Mouse (Mus musculus): Measurements from ENCODE around the gene Fus. TPM values are rescaled to one million over a fixed set of nuclear protein-coding genes. Genes with fewer than 3 reads are reported as not detected.

Fus gene
- polyA plus RNA-seq (2016; fragmentation: Nextera tagmentation; extraction: Ambion mirVana), result 349 and 372 TPM in 2 replicates

DNA sequence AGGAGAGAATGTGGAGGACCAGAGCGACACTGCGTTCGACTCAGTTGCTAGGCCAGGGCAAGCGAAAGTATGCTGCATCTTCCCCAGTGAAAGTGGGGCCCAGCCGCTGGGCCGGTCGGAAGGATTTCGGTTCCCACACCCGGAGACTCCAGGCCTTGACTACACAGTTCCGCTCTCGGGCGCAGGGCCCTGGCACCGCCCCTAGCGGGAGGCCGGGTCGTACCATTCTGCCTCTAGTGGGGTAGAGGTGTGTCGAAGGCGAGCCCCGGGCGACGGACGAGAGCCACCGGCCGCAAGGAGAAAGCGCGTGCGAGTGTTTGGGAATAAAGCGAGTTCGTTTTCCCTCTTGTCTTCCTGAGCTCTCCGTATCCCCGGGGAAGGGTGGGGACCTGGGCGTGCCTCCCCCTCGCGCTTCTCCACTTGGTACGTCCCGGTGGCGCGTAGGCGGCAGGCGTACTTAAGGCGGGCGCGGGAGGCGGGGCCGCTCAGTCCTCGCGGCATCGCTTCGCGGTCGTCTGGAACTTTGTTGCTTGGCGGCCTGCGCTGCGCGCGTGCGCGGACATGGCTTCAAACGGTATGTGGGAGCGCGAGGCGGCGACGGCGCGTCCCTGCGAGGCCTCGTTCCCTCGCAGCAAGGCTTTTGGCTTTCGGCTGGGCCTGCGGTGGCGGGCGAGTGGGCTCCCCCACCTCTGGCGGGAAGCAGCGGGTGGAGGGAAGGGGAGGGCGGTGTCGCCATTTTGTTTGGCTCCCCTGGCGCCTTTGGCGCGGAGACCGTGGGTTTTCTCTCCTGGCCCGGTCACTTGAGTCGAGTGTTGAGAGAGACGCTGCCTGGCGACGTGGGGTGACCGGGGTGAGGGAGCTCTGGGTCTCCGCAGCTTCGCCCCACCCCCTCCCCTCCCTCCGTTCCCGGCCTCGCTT lies at the start of gene Fus:
Fus (plus strand) TSS at position 454 of the 918 bp plus-strand sequence.
- Histone ChIP-seq H3K4me1 (peaks cover 27% of the 10 kb centered on the region), H3K9me3 (no peaks in the 10 kb centered on the region), H3K27ac (replicated peaks) (peak within 1 kb of the TSS; percentile 100), H3K4me3 (peak within 1 kb of the TSS; percentile 100), H3K27me3 (replicated peaks; ENCODE audit: low read depth, poor library complexity, severe bottlenecking) (no peaks in the 10 kb centered on the region), H3K36me3 (replicated peaks) (peaks cover 39% of the 10 kb centered on the region)
- under 1% methylated on average over 92 of the region's 92 CpGs for WGBS
- peak; percentile 94 for DNase-seq (ENCODE audit: low spot score)

DNA sequence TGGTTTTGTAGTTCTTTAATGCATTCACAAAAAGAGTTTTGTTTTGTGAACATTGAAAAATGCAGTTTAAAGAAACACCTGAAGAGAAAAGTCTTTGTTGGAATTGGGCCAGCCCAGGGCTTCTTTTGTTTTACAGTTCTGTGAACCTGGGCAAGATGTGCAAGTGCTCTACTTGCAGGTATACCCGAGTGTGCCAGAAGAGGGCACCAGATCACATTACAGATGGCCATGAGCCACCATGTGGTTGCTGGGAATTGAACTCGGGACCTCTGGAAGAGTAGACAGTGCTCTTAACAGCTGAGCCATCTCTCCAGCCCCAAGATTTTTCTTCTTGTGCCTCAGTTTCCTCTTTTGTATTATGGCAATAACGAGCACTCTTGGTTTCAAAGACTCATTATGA lies 49.1 kb upstream of the Fus start:
- DNase-seq (ENCODE audit: low spot score), result peak; percentile 53
- 58% methylated on average over 3 of the region's 3 CpGs for WGBS
- peaks cover 75% of the 10 kb centered on the region for H3K36me3 ChIP-seq (replicated peaks)
- H3K9me3 ChIP-seq, result no peaks in the 10 kb centered on the region
- H3K4me1 ChIP-seq, result peaks cover 3% of the 10 kb centered on the region
- H3K27ac ChIP-seq (replicated peaks), result no peak overlapping the region
- no peak overlapping the region for H3K4me3 ChIP-seq
- H3K27me3 ChIP-seq (replicated peaks; ENCODE audit: low read depth, poor library complexity, severe bottlenecking), result no peaks in the 10 kb centered on the region

DNA sequence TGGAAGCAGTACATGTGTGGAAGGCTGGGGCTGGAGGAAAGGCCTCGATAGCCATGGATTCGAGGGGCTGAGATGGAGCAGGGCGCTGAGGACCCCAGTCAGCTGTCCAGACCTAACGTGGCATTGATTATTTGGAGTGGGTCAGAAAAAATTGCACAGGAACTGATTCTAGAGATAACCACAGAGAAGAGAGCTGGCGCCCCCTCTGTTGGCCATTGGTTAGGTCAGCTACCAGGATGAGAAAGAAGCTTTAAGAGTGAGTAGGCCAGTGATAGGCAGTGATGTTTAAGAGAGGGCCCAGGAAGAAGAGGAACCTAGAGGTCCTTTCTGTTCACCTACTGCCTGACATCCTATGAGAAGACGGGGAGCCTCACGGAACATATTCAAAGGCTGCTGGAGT lies 48.0 kb upstream of the Fus start:
- Histone ChIP-seq H3K27ac (replicated peaks) (no peak overlapping the region), H3K36me3 (replicated peaks) (peaks cover 86% of the 10 kb centered on the region), H3K4me1 (peaks cover 3% of the 10 kb centered on the region; the same call in 1 of the 2 replicates), H3K27me3 (replicated peaks; ENCODE audit: low read depth, poor library complexity, severe bottlenecking) (no peaks in the 10 kb centered on the region), H3K4me3 (no peak overlapping the region), H3K9me3 (no peaks in the 10 kb centered on the region)
- no peak for DNase-seq (ENCODE audit: low spot score)
- 73% methylated on average over 7 of the region's 7 CpGs for WGBS

DNA sequence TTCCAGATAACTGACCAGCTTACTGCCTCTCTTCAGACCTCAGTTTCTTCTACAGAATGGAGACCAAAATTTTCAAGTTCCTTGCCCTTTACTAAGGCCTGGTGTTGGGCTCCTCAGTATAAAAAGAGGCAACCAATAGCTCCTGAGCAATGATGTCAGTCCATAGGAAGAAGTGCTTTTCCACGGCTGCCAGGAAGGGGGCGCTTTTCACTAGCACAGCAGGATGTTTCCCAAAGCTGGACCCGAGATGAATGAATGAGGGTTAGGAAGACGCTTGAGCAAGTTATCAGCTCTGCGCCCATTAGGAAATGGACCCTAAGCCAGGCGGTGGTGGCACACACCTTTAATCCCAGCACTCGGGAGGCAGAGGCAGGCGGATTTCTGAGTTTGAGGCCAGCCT lies 45.7 kb upstream of the Fus start:
- H3K4me1 ChIP-seq, result peaks cover 12% of the 10 kb centered on the region
- H3K27ac ChIP-seq (replicated peaks), result no peak overlapping the region
- no peaks in the 10 kb centered on the region for H3K9me3 ChIP-seq
- WGBS, result 64% methylated on average over 8 of the region's 8 CpGs
- no peak for DNase-seq (ENCODE audit: low spot score)
- peaks cover 90% of the 10 kb centered on the region for H3K36me3 ChIP-seq (replicated peaks)
- no peaks in the 10 kb centered on the region for H3K27me3 ChIP-seq (replicated peaks; ENCODE audit: low read depth, poor library complexity, severe bottlenecking)
- H3K4me3 ChIP-seq, result no peak overlapping the region

DNA sequence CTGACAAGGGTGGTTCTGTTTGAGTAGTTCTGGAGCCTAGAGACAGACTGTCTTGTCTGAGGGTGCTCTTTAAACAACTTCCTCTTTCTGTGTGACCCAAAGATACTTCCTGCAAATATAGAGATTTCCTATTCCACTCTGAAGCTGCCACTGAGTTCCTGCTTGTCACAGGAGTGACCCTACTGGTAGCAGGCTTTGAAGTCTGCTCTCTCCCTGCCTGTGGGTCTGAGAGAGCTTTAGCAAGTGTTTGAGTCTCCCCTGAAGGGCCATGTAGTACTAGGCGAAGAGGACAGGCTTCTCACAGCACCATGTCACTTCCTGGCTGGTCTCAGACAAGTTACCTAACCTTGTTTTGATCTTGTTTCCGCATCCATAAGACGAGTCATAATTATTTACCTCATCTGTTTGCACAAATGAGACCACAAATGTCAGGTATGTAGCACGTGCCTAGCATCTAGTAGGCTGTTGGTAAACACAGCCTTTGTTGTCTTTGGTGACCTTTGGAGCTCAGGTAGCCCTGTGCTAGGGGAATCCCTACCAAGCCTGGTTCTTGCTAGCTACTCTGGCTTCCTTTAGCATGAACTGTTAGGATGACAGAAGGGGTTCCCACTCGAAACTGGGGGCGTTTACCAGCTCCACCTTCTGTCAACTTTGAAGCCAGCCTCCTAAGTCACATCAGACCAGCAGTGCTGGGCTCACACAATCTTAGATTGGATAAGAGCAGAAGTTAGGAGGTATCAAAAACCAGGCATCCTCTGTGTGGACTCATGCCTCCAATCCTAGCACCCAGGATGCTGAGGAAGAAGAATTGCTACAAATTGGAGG lies 44.6 kb upstream of the Fus start:
- Histone ChIP-seq H3K4me1 (peaks cover 17% of the 10 kb centered on the region), H3K27me3 (replicated peaks; ENCODE audit: low read depth, poor library complexity, severe bottlenecking) (peaks cover 4% of the 10 kb centered on the region), H3K27ac (replicated peaks) (no peak overlapping the region), H3K36me3 (replicated peaks) (peaks cover 88% of the 10 kb centered on the region), H3K4me3 (no peak overlapping the region), H3K9me3 (no peaks in the 10 kb centered on the region)
- DNase-seq (ENCODE audit: low spot score), result no peak
- 87% methylated on average over 6 of the region's 6 CpGs for WGBS

DNA sequence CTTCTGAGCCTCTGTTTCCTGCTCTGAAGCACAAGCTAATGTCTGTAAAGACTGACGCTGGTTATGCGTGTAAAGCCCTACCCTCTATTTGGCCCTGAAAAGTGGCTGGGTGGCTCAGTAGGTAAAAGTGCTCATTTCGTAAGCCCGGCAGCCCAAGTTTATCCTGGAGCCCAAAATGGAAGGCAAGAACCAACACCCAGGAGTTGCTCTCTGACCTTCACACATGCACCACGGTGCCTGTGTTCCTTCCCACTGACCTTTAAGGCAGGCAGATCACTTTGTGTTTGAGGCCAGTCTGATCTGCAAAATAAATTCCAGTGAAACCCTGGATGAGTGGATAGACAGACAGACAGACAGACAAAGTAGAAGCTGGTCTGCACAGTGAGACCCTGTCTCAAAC lies 43.5 kb upstream of the Fus start:
- H3K27me3 ChIP-seq (replicated peaks; ENCODE audit: low read depth, poor library complexity, severe bottlenecking), result peaks cover 15% of the 10 kb centered on the region
- no peak overlapping the region for H3K27ac ChIP-seq (replicated peaks)
- peaks cover 79% of the 10 kb centered on the region for H3K36me3 ChIP-seq (replicated peaks)
- no peaks in the 10 kb centered on the region for H3K9me3 ChIP-seq
- no peak overlapping the region for H3K4me3 ChIP-seq
- H3K4me1 ChIP-seq, result peaks cover 20% of the 10 kb centered on the region
- WGBS, result 88% methylated on average over 5 of the region's 5 CpGs
- DNase-seq (ENCODE audit: low spot score), result no peak

DNA sequence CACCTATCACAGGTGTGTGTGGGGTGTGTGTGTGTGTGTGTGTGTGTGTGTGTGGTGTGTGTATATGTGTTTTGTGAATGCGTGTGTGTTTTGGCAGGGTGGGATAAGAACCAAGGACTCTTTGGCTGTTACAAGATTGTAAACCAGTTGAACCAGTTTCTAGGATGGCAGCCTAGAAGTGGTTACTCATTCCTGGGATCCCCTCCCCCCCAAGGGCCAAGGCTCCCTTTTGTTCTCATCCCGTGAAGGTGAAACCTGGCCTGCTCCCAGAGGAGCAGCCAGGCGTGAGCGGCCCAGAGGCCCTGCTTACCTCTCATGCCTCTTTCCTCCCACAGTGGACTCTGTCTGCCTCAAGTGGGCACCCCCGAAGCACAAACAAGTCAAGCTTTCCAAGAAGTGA lies 42.0 kb upstream of the Fus start:
- DNase-seq (ENCODE audit: low spot score), result peak; percentile 44
- Histone ChIP-seq H3K27me3 (replicated peaks; ENCODE audit: low read depth, poor library complexity, severe bottlenecking) (peaks cover 30% of the 10 kb centered on the region), H3K36me3 (replicated peaks) (peaks cover 69% of the 10 kb centered on the region), H3K4me1 (peaks cover 35% of the 10 kb centered on the region), H3K27ac (replicated peaks) (peak overlapping the region; percentile 70), H3K9me3 (no peaks in the 10 kb centered on the region), H3K4me3 (peak overlapping the region; percentile 17; the same call in 1 of the 2 replicates)
- 57% methylated on average over 5 of the region's 5 CpGs for WGBS

DNA sequence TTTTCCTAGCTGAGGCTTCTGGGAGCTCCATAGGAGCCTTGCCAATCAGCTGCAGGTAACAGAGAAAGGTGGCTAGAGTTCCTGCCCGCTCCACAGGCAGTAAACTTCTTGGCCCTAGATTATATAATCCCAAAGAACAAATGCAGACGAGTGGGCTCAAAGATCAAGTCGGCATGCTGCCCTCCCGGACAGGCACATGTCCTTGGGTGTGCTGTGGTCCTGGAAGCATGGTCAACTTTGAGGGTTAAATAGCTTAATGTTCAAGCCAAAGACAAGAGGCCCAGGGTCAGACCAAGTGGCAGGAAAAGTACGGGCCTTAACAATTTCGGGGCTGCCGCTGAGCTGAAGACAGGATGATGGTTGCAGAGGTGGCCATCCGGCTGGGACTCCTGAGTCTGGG lies 41.2 kb upstream of the Fus start:
- 92% methylated on average over 8 of the region's 8 CpGs for WGBS
- DNase-seq (ENCODE audit: low spot score), result no peak
- H3K27me3 ChIP-seq (replicated peaks; ENCODE audit: low read depth, poor library complexity, severe bottlenecking), result peaks cover 35% of the 10 kb centered on the region
- no peaks in the 10 kb centered on the region for H3K9me3 ChIP-seq
- H3K27ac ChIP-seq (replicated peaks), result 0 out of 2 replicates have a peak overlapping the region, but pooled peaks have one; percentile 70
- no peak overlapping the region for H3K4me3 ChIP-seq
- peaks cover 61% of the 10 kb centered on the region for H3K36me3 ChIP-seq (replicated peaks)
- H3K4me1 ChIP-seq, result peaks cover 37% of the 10 kb centered on the region

DNA sequence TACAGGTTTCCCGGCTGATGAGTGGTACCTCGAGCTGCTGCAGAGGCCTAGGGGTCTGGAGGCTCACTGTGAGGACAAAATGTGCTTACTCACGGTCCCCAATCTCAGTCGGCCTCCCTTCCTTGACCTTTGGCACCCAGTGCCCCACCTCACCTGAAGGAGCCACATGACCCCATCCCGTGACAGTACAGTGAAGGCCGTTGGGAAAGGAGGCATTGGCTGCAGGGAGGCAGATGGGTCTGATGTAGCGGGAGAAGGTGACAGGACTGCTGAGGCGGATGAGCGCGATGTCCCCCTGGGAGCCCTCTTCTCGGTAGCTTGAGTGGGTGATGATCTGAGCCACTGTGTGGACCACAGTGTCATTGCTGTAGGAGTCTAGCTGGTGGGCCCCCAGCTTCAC lies 40.4 kb upstream of the Fus start:
- no peaks in the 10 kb centered on the region for H3K9me3 ChIP-seq
- DNase-seq (ENCODE audit: low spot score), result no peak
- 89% methylated on average over 11 of the region's 11 CpGs for WGBS
- H3K36me3 ChIP-seq (replicated peaks), result peaks cover 56% of the 10 kb centered on the region
- H3K27ac ChIP-seq (replicated peaks), result no peak overlapping the region
- peaks cover 35% of the 10 kb centered on the region for H3K27me3 ChIP-seq (replicated peaks; ENCODE audit: low read depth, poor library complexity, severe bottlenecking)
- H3K4me3 ChIP-seq, result 0 out of 2 replicates have a peak overlapping the region, but pooled peaks have one; percentile 11
- peaks cover 45% of the 10 kb centered on the region for H3K4me1 ChIP-seq

DNA sequence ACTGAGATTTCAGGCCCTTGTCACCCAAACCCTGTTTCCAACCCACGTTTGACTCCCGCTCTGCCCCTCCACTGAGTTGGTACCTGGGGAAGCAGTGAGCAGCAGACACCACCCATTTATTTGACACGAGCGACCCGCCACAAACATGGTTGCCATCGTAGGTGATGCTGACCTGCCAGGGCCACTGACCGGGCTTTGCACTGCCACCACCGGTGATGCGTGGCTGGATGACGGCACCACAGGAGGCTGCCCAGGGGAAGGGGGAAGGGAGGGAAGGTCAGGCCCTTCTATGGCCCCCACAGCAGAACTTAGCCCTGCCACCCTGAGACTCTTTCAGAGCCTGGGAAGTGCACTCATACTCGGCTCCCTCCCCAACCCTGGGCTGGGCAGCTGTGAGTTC lies 39.5 kb upstream of the Fus start:
- Histone ChIP-seq H3K27me3 (replicated peaks; ENCODE audit: low read depth, poor library complexity, severe bottlenecking) (peaks cover 35% of the 10 kb centered on the region), H3K4me3 (no peak overlapping the region; the same call in 1 of the 2 replicates), H3K36me3 (replicated peaks) (peaks cover 47% of the 10 kb centered on the region), H3K27ac (replicated peaks) (no peak overlapping the region), H3K9me3 (no peaks in the 10 kb centered on the region), H3K4me1 (peaks cover 54% of the 10 kb centered on the region)
- DNase-seq (ENCODE audit: low spot score), result no peak
- WGBS, result 76% methylated on average over 11 of the region's 11 CpGs

DNA sequence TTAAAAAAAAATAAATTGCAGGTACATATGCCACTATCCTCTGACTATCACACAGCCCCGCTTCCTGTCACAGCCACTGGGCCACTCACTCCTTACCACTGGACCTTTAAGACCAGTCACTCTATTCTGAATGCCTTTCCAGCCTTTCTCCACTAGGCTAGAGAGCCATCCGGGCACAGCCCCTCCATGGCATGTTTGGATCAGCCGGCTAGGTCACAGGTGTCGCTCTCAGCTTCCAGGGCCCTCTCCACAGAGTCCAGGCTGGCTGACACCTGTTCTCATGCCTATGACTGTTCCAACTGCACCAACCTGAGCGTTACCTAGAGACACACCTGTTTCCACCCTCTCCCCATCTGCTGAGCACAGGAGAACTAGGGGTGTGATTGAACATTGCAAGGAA lies 38.7 kb upstream of the Fus start:
- Histone ChIP-seq H3K27ac (replicated peaks) (no peak overlapping the region), H3K27me3 (replicated peaks; ENCODE audit: low read depth, poor library complexity, severe bottlenecking) (peaks cover 35% of the 10 kb centered on the region), H3K4me3 (peak overlapping the region; percentile 56), H3K4me1 (peaks cover 63% of the 10 kb centered on the region), H3K9me3 (no peaks in the 10 kb centered on the region), H3K36me3 (replicated peaks) (peaks cover 39% of the 10 kb centered on the region)
- DNase-seq (ENCODE audit: low spot score), result no peak
- WGBS, result 53% methylated on average over 5 of the region's 5 CpGs

DNA sequence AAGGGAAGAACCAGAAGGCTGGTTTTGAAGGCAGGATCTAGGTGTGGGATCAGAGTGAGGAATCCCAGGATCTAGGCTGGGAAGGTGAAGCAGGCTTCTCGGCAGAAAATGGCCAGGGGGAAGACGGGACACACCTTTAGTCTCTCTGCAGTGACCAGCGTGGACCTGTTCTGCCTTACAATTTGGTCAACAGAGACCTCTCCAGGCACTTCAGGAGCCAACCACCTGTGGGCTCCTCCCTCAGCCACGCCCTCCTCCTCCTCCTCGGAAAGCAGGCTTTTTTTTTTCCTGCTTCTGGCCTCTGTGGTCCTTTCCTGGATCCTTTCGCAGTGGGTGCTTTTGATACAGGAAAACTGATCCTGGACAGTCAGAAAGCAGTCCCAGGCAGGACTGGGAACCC lies 37.3 kb upstream of the Fus start, which contains the start of gene Prss8:
Prss8 (minus strand) TSS at position 182 of the 400 bp plus-strand sequence.
- Histone ChIP-seq H3K9me3 (no peaks in the 10 kb centered on the region), H3K27me3 (replicated peaks; ENCODE audit: low read depth, poor library complexity, severe bottlenecking) (peaks cover 35% of the 10 kb centered on the region), H3K36me3 (replicated peaks) (peaks cover 25% of the 10 kb centered on the region), H3K4me1 (peaks cover 68% of the 10 kb centered on the region), H3K27ac (replicated peaks) (peak within 1 kb of the TSS; percentile 81), H3K4me3 (peak within 1 kb of the TSS; percentile 56)
- 7% methylated on average over 6 of the region's 6 CpGs for WGBS
- DNase-seq (ENCODE audit: low spot score), result peak; percentile 46

Data from embryonic facial prominence, embryonic 10.5 days (tissue).